Mouse (Mus musculus): Measurements from ENCODE around the gene Gm42715. TPM values are rescaled to one million over a fixed set of nuclear protein-coding genes. Genes with fewer than 3 reads are reported as not detected.

The Gm42715 gene
- polyA plus RNA-seq, 1 experiment from 2014 or later, result 13.2 TPM

DNA sequence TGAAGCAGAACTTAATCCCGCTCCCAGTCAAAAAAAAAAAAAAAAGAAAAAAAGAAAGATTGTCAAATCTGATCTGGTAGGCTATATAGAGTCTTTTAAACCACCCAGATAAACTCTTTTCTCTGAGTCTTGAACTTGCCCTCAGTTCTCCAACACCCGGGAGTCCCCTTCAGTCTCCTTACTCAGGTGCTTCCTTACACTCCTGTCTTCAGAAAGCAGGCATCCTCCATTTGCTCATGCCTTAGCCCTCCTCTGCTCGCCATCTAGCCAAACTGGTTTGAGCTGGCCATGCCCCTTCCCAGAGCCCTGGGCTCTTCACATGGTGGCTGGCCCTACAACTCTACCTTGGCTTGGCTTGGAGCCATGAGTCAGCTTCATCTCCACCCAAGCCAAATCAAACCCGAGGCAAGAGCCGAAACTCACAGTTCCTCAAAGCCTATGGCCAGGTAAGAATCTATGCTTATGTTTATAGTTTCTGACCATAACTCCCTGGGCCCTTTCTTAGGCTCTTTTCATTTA lies 42.0 kb downstream of the Gm42715 start, which contains the start of gene Tmem265:
Gene Tmem265 (plus strand): TSS at position 51 of the 519 bp plus-strand sequence.
- no peak within 1 kb of the TSS for H3K9ac ChIP-seq (ENCODE audit: low read depth, low read length)
- 92% methylated on average over 5 of the region's 5 CpGs for WGBS
- no peak within 1 kb of the TSS for H3K4me3 ChIP-seq (ENCODE audit: low read length)
- no peak for ATAC-seq
- no peaks in the 10 kb centered on the region for H3K27me3 ChIP-seq (replicated peaks; ENCODE audit: control insufficient read depth, insufficient read depth, low read length)
- H3K36me3 ChIP-seq (ENCODE audit: control insufficient read depth, insufficient read depth, low read length), result peaks cover 43% of the 10 kb centered on the region
- H3K4me2 ChIP-seq (ENCODE audit: low read length), result no peak within 1 kb of the TSS
- H3K4me1 ChIP-seq (ENCODE audit: control insufficient read depth, insufficient read depth, low read depth, low read length), result no peaks in the 10 kb centered on the region
- no peaks in the 10 kb centered on the region for H3K9me3 ChIP-seq (ENCODE audit: control insufficient read depth, low read length)
- no peak within 1 kb of the TSS for H3K27ac ChIP-seq (ENCODE audit: low read depth, low read length)

DNA sequence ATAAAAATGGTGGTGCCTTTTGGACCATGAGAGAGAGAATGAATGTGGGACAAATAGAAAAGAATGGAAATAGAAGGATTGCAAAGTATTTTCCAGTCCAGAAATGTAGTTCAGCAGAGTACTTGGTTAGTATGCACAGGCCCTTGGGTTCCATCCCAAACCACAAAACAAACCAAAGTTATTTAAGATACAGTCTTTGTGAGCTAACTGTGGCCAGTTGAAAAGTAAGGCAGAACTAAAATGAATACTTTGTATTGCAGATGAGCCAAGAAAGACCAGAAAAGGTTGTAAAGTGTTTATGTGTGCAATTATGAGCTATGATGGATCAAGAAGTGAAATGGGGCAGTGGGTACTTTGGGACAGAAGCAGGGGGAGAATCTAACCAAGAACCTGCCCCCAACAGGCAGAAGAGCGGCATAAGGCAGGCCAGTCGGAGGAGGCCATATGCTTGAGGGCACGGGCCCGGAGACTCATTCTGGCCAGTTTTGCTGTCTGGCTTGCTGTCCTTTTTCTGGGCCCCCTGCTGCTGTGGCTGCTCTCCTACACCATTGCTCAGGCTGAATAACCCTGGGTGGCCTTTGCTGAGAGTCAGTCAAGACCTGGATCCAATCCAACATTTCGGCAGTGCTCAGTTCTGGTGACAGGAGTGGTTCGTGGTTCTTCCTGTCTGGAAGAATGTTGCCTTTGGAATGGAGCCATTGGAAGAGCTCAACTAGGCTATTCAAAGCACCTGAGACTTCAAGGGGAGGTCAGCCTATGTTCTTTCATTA lies 45.2 kb downstream of the Gm42715 start:
- H3K27me3 ChIP-seq (replicated peaks; ENCODE audit: control insufficient read depth, insufficient read depth, low read length), result no peaks in the 10 kb centered on the region
- no peak overlapping the region for H3K27ac ChIP-seq (ENCODE audit: low read depth, low read length)
- H3K36me3 ChIP-seq (ENCODE audit: control insufficient read depth, insufficient read depth, low read length), result peaks cover 13% of the 10 kb centered on the region
- H3K9ac ChIP-seq (ENCODE audit: low read depth, low read length), result no peak overlapping the region
- no peak overlapping the region for H3K4me3 ChIP-seq (ENCODE audit: low read length)
- no peaks in the 10 kb centered on the region for H3K4me1 ChIP-seq (ENCODE audit: control insufficient read depth, insufficient read depth, low read depth, low read length)
- no peak for ATAC-seq
- H3K9me3 ChIP-seq (ENCODE audit: control insufficient read depth, low read length), result no peaks in the 10 kb centered on the region
- 56% methylated on average over 6 of the region's 6 CpGs for WGBS
- no peak overlapping the region for H3K4me2 ChIP-seq (ENCODE audit: low read length)

DNA sequence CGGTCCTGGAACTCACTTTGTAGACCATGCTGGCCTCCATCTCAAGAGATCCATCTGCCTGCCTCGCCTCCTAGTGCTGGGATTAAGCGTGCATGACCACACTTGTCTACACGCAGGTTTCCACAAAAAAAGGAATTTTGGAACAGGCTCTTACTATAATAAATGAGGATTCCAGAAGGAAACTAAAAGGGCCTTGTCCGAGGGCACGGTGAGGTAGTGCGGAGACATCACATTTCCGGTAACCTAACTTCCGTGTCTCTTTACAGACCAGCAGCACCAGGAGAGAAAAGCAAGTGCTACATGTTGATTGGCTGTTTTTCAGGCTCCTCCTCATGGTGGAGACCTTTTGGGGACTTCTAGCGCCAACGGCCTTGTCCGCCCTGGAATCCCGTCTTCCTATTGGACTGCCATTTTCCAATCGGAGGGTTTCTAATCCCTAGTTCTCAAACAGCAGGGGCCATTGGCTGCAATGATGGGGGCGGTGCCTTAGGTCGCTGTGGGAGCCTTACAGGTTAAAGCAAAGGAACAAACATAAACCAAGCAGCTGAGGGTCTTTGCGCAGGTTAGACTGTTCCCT lies 53.6 kb downstream of the Gm42715 start, which contains the start of gene Phkg2:
Gene Phkg2 (plus strand): TSS at position 446 of the 577 bp plus-strand sequence.
- peak within 1 kb of the TSS; percentile 90 for H3K9ac ChIP-seq (ENCODE audit: low read depth, low read length)
- peak within 1 kb of the TSS; percentile 95 for H3K4me2 ChIP-seq (ENCODE audit: low read length)
- H3K27me3 ChIP-seq (replicated peaks; ENCODE audit: control insufficient read depth, insufficient read depth, low read length), result no peaks in the 10 kb centered on the region
- WGBS, result under 1% methylated on average over 17 of the region's 17 CpGs
- H3K4me3 ChIP-seq (ENCODE audit: low read length), result peak within 1 kb of the TSS; percentile 93
- H3K36me3 ChIP-seq (ENCODE audit: control insufficient read depth, insufficient read depth, low read length), result peaks cover 3% of the 10 kb centered on the region; the same call in 1 of the 2 replicates
- H3K4me1 ChIP-seq (ENCODE audit: control insufficient read depth, insufficient read depth, low read depth, low read length), result peaks cover 20% of the 10 kb centered on the region
- peak within 1 kb of the TSS; percentile 84 for H3K27ac ChIP-seq (ENCODE audit: low read depth, low read length)
- no peaks in the 10 kb centered on the region for H3K9me3 ChIP-seq (ENCODE audit: control insufficient read depth, low read length)
- peak; percentile 99 for ATAC-seq

DNA sequence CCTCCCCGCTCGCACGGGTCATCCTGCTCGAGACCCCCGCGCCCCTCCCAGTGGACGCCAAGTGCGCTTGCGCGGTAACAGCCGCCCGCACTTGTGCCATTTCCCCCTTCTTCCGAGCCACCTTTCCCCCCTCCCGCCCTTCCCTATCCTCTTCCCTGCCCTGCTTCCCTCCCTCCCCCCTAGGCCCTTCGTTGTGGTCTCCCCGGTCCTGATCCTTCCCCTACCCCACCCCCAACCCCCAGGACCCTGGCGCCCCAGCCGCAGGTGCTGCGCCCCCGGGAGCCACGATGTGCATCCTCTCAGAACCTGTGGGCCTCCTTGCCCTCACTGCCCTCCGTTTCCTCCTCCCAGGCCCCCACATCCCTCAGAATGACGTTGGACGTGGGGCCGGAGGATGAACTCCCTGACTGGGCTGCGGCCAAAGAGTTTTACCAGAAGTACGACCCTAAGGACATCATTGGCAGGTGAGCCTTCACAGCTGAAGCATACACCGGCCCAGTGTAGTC lies 54.2 kb downstream of the Gm42715 start:
- H3K27me3 ChIP-seq (replicated peaks; ENCODE audit: control insufficient read depth, insufficient read depth, low read length), result no peaks in the 10 kb centered on the region
- peaks cover 20% of the 10 kb centered on the region for H3K4me1 ChIP-seq (ENCODE audit: control insufficient read depth, insufficient read depth, low read depth, low read length)
- H3K9ac ChIP-seq (ENCODE audit: low read depth, low read length), result peak overlapping the region; percentile 90
- peak overlapping the region; percentile 95 for H3K4me2 ChIP-seq (ENCODE audit: low read length)
- ATAC-seq, result peak; percentile 79; the same call in 1 of the 2 replicates
- peaks cover 3% of the 10 kb centered on the region; the same call in 1 of the 2 replicates for H3K36me3 ChIP-seq (ENCODE audit: control insufficient read depth, insufficient read depth, low read length)
- peak overlapping the region; percentile 93 for H3K4me3 ChIP-seq (ENCODE audit: low read length)
- WGBS, result under 1% methylated on average over 28 of the region's 28 CpGs
- peak overlapping the region; percentile 84 for H3K27ac ChIP-seq (ENCODE audit: low read depth, low read length)
- no peaks in the 10 kb centered on the region for H3K9me3 ChIP-seq (ENCODE audit: control insufficient read depth, low read length)

- Histone ChIP-seq H3K4me2 (ENCODE audit: low read length) (peak overlapping the region; percentile 95), H3K9ac (ENCODE audit: low read depth, low read length) (peak overlapping the region; percentile 90), H3K9me3 (ENCODE audit: control insufficient read depth, low read length) (no peaks in the 10 kb centered on the region), H3K4me3 (ENCODE audit: low read length) (peak overlapping the region; percentile 93), H3K36me3 (ENCODE audit: control insufficient read depth, insufficient read depth, low read length) (peaks cover 3% of the 10 kb centered on the region; the same call in 1 of the 2 replicates), H3K4me1 (ENCODE audit: control insufficient read depth, insufficient read depth, low read depth, low read length) (peaks cover 20% of the 10 kb centered on the region), H3K27me3 (replicated peaks; ENCODE audit: control insufficient read depth, insufficient read depth, low read length) (no peaks in the 10 kb centered on the region), H3K27ac (ENCODE audit: low read depth, low read length) (no peak overlapping the region)
- WGBS, result 19% methylated on average over 7 of the region's 7 CpGs
- ATAC-seq, result no peak
These were observed 54.7 kb downstream of the Gm42715 start for GRCm38 (mm10) chr7:127574115-127574514.

DNA sequence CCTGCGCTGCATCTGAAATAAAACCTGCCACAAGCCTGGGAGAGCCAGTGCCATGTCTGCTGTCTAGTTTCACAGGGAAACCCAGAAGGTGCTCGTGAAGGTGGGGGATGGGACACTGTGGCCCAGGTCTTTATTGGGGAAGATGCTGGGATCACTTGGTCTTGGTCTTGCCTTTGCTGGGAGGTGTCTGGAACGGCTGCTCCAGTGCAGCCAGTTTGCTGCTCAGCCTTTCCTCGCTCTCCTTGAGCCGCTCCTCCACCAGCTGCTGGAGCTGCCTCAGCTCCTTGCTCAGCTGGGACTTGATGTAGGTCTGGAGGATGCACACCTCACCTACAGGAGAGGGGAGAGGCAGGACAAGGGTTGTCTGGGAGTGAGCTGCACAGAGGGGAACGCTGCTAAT lies 63.9 kb downstream of the Gm42715 start:
- H3K4me2 ChIP-seq (ENCODE audit: low read length), result no peak overlapping the region
- peaks cover 26% of the 10 kb centered on the region for H3K36me3 ChIP-seq (ENCODE audit: control insufficient read depth, insufficient read depth, low read length)
- no peak overlapping the region for H3K9ac ChIP-seq (ENCODE audit: low read depth, low read length)
- no peak overlapping the region for H3K4me3 ChIP-seq (ENCODE audit: low read length)
- ATAC-seq, result no peak
- peaks cover 7% of the 10 kb centered on the region for H3K4me1 ChIP-seq (ENCODE audit: control insufficient read depth, insufficient read depth, low read depth, low read length)
- no peaks in the 10 kb centered on the region for H3K27me3 ChIP-seq (replicated peaks; ENCODE audit: control insufficient read depth, insufficient read depth, low read length)
- H3K9me3 ChIP-seq (ENCODE audit: control insufficient read depth, low read length), result no peaks in the 10 kb centered on the region
- no peak overlapping the region for H3K27ac ChIP-seq (ENCODE audit: low read depth, low read length)
- 91% methylated on average over 6 of the region's 6 CpGs for WGBS

DNA sequence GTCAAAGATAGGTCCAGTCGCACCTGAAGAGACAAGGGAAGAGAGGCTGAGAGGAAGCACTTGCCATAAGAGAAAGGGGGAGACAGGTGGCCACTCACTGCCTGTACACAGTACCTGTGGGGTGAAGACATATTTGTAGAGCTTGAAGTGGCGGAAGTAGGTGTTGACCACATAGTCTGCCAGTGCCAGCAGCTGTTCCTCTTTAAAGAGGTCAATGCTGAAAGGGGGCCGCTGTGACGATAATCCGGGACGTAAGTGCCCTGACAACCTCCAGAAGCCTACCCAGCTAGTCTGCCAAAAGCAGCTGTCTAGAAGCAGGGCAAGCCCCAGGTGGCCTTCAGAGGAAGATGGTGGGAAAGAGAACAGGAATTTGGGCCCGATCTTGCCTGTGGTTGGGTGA lies 65.6 kb downstream of the Gm42715 start:
- Histone ChIP-seq H3K4me2 (ENCODE audit: low read length) (no peak overlapping the region), H3K27me3 (replicated peaks; ENCODE audit: control insufficient read depth, insufficient read depth, low read length) (no peaks in the 10 kb centered on the region), H3K4me1 (ENCODE audit: control insufficient read depth, insufficient read depth, low read depth, low read length) (peaks cover 13% of the 10 kb centered on the region), H3K9ac (ENCODE audit: low read depth, low read length) (no peak overlapping the region), H3K36me3 (ENCODE audit: control insufficient read depth, insufficient read depth, low read length) (peaks cover 21% of the 10 kb centered on the region), H3K27ac (ENCODE audit: low read depth, low read length) (no peak overlapping the region), H3K4me3 (ENCODE audit: low read length) (no peak overlapping the region), H3K9me3 (ENCODE audit: control insufficient read depth, low read length) (no peaks in the 10 kb centered on the region)
- no peak for ATAC-seq
- WGBS, result 92% methylated on average over 7 of the region's 7 CpGs

GRCm38 (mm10) chr7:127586149-127586548 lies 66.8 kb downstream of the Gm42715 start:
- H3K4me3 ChIP-seq (ENCODE audit: low read length), result no peak overlapping the region
- 92% methylated on average over 6 of the region's 6 CpGs for WGBS
- no peak overlapping the region for H3K4me2 ChIP-seq (ENCODE audit: low read length)
- no peaks in the 10 kb centered on the region for H3K9me3 ChIP-seq (ENCODE audit: control insufficient read depth, low read length)
- no peaks in the 10 kb centered on the region for H3K27me3 ChIP-seq (replicated peaks; ENCODE audit: control insufficient read depth, insufficient read depth, low read length)
- H3K36me3 ChIP-seq (ENCODE audit: control insufficient read depth, insufficient read depth, low read length), result peaks cover 19% of the 10 kb centered on the region
- no peak overlapping the region for H3K9ac ChIP-seq (ENCODE audit: low read depth, low read length)
- peaks cover 13% of the 10 kb centered on the region for H3K4me1 ChIP-seq (ENCODE audit: control insufficient read depth, insufficient read depth, low read depth, low read length)
- no peak overlapping the region for H3K27ac ChIP-seq (ENCODE audit: low read depth, low read length)
- no peak for ATAC-seq

GRCm38 (mm10) chr7:127587196-127587595 lies 67.8 kb downstream of the Gm42715 start:
- no peaks in the 10 kb centered on the region for H3K9me3 ChIP-seq (ENCODE audit: control insufficient read depth, low read length)
- peaks cover 13% of the 10 kb centered on the region for H3K4me1 ChIP-seq (ENCODE audit: control insufficient read depth, insufficient read depth, low read depth, low read length)
- H3K36me3 ChIP-seq (ENCODE audit: control insufficient read depth, insufficient read depth, low read length), result peaks cover 28% of the 10 kb centered on the region
- H3K27ac ChIP-seq (ENCODE audit: low read depth, low read length), result no peak overlapping the region
- peak overlapping the region; percentile 76 for H3K4me2 ChIP-seq (ENCODE audit: low read length)
- peak overlapping the region; percentile 84 for H3K4me3 ChIP-seq (ENCODE audit: low read length)
- ATAC-seq, result no peak
- 71% methylated on average over 5 of the region's 5 CpGs for WGBS
- H3K9ac ChIP-seq (ENCODE audit: low read depth, low read length), result peak overlapping the region; percentile 49
- no peaks in the 10 kb centered on the region for H3K27me3 ChIP-seq (replicated peaks; ENCODE audit: control insufficient read depth, insufficient read depth, low read length)
